Mouse (Mus musculus) testis, adult 2 months (tissue): ENCODE results near the gene Abtb2. TPM values are rescaled to one million over a fixed set of nuclear protein-coding genes. Genes with fewer than 3 reads are reported as not detected.
"Not testable (repeated sequence)": the region's sequence is repeated elsewhere in the genome, so short reads cannot be mapped to it uniquely, and the experiment has no call there.

Experiments used
- H3K27ac ChIP-seq: fragments of 200-500 bp; 2 replicates; pipeline ENCODE4 v1.5.1; 2012; ENCODE audit warnings: low read depth, low read length; ENCODE audit not compliant: control insufficient read depth, insufficient read depth
- H3K27me3 ChIP-seq: fragments of 200-500 bp; 2 replicates; pipeline ENCODE4 v1.6.1; 2012; ENCODE audit warnings: mild to moderate bottlenecking, low read length, moderate library complexity; ENCODE audit not compliant: control insufficient read depth, insufficient read depth
- H3K36me3 ChIP-seq: fragments of 200-500 bp; 2 replicates; pipeline ENCODE4 v1.6.1; 2012; ENCODE audit warnings: mild to moderate bottlenecking, low read length; ENCODE audit not compliant: control insufficient read depth, insufficient read depth
- H3K4me1 ChIP-seq: fragments of 200-500 bp; 2 replicates; pipeline ENCODE4 v1.6.1; 2012; ENCODE audit warnings: low read length; ENCODE audit not compliant: control insufficient read depth, insufficient read depth
- H3K4me3 ChIP-seq: fragments of 200-500 bp; 2 replicates; pipeline ENCODE4 v1.5.1; 2012; ENCODE audit warnings: low read depth, mild to moderate bottlenecking, low read length, moderate library complexity, mixed read lengths; ENCODE audit not compliant: control insufficient read depth
- CTCF ChIP-seq: fragments of 200-500 bp; IDR thresholded peaks from 2 replicates; pipeline ENCODE4 v1.5.1; 2012; ENCODE audit warnings: low read depth, mild to moderate bottlenecking, inconsistent platforms, low read length, moderate library complexity; ENCODE audit not compliant: control insufficient read depth, insufficient read depth, insufficient replicate concordance
- POLR2A ChIP-seq: fragments of 200-500 bp; IDR thresholded peaks from 2 replicates; pipeline ENCODE4 v1.6.1; 2012; ENCODE audit warnings: low read depth, mild to moderate bottlenecking, inconsistent platforms, low read length, moderate library complexity; ENCODE audit not compliant: control insufficient read depth
- polyA plus RNA-seq: library from polyadenylated mRNA; depleted of rRNA; stranded (reverse); fragments of >200 nt; gene quantifications from 2 replicates; pipeline ENCODE4 v1.2.3, GENCODE M21; 2012; rRNA removed

Gene Abtb2
- 7.2 and 9.0 TPM in 2 replicates for polyA plus RNA-seq

GRCm38 (mm10) chr2:103565732-103566422 is at the start of gene Abtb2:
Gene Abtb2, plus strand, starts transcription at chr2:103566310.
- Histone ChIP-seq H3K27ac (peak within 1 kb of the TSS; percentile 19), H3K4me1 (peaks cover 18% of the 10 kb centered on the region), H3K27me3 (no peaks in the 10 kb centered on the region), H3K36me3 (no peaks in the 10 kb centered on the region), H3K4me3 (peak within 1 kb of the TSS; percentile 67)
- TF ChIP-seq CTCF: no peak
- peak; percentile 78 for TF ChIP-seq POLR2A

- no peaks in the 10 kb centered on the region for H3K4me1 ChIP-seq
- H3K27ac ChIP-seq: no peak overlapping the region
- no peak overlapping the region for H3K4me3 ChIP-seq
- TF ChIP-seq POLR2A: no peak
- TF ChIP-seq CTCF: no peak
- H3K36me3 ChIP-seq: no peaks in the 10 kb centered on the region
- H3K27me3 ChIP-seq: no peaks in the 10 kb centered on the region
Observed at GRCm38 (mm10) chr2:103516472-103516871, 49.6 kb upstream of the Abtb2 start.

GRCm38 (mm10) chr2:103525596-103525995 is 40.5 kb upstream of the Abtb2 start:
- no peak for TF ChIP-seq CTCF
- no peak for TF ChIP-seq POLR2A
- Histone ChIP-seq H3K4me1 (no peaks in the 10 kb centered on the region), H3K36me3 (no peaks in the 10 kb centered on the region), H3K27me3 (no peaks in the 10 kb centered on the region), H3K27ac (no peak overlapping the region), H3K4me3 (no peak overlapping the region)

- H3K27me3 ChIP-seq: no peaks in the 10 kb centered on the region
- TF ChIP-seq POLR2A (no peak), CTCF (peak; percentile 66; the same call in 1 of the 2 replicates)
- H3K4me1 ChIP-seq: no peaks in the 10 kb centered on the region
- H3K36me3 ChIP-seq: no peaks in the 10 kb centered on the region
- no peak overlapping the region for H3K27ac ChIP-seq
- H3K4me3 ChIP-seq: no peak overlapping the region
Observed at GRCm38 (mm10) chr2:103547132-103547531, 19.0 kb upstream of the Abtb2 start.

- H3K4me1 ChIP-seq, H3K27me3 ChIP-seq, H3K36me3 ChIP-seq, H3K4me3 ChIP-seq, H3K27ac ChIP-seq: not testable (repeated sequence)
Observed at GRCm38 (mm10) chr2:103550301-103550700, 15.8 kb upstream of the Abtb2 start.

GRCm38 (mm10) chr2:103554041-103554440 is 12.1 kb upstream of the Abtb2 start:
- H3K4me3 ChIP-seq: no peak overlapping the region
- H3K27me3 ChIP-seq: no peaks in the 10 kb centered on the region
- TF ChIP-seq CTCF (no peak), POLR2A (no peak)
- H3K4me1 ChIP-seq: peaks cover 14% of the 10 kb centered on the region
- no peaks in the 10 kb centered on the region for H3K36me3 ChIP-seq
- no peak overlapping the region for H3K27ac ChIP-seq

GRCm38 (mm10) chr2:103556125-103556877 is 9.8 kb upstream of the Abtb2 start:
- Histone ChIP-seq H3K27ac (no peak overlapping the region), H3K4me3 (no peak overlapping the region), H3K27me3 (no peaks in the 10 kb centered on the region), H3K36me3 (no peaks in the 10 kb centered on the region), H3K4me1 (peaks cover 14% of the 10 kb centered on the region)
- TF ChIP-seq CTCF: no peak
- no peak for TF ChIP-seq POLR2A

- Histone ChIP-seq H3K36me3 (no peaks in the 10 kb centered on the region), H3K4me1 (peaks cover 18% of the 10 kb centered on the region), H3K27me3 (no peaks in the 10 kb centered on the region), H3K27ac (no peak overlapping the region), H3K4me3 (no peak overlapping the region)
- TF ChIP-seq POLR2A: no peak
- TF ChIP-seq CTCF: no peak
Observed at GRCm38 (mm10) chr2:103560955-103561354, 5.2 kb upstream of the Abtb2 start.
